Mouse (Mus musculus) layer of hippocampus, adult 2 months (tissue): Measurements from ENCODE around the gene Pdx1. TPM values are rescaled to one million over a fixed set of nuclear protein-coding genes. Genes with fewer than 3 reads are reported as not detected.

Experiments
- DNase-seq, 2 experiments: peaks; one replicate each; pipeline ENCODE4 v3.0.0; 2022; ENCODE audit warnings: low spot score in 2 of 2
- H3K27ac ChIP-seq: fragments of 200-600 bp; 2 replicates; pipeline ENCODE4 v1.8.1; 2022
- H3K4me3 ChIP-seq: fragments of 200-600 bp; 2 replicates; pipeline ENCODE4 v1.8.1; 2022; ENCODE audit warnings: mild to moderate bottlenecking
- CTCF ChIP-seq: fragments of 200-600 bp; conservative IDR thresholded peaks from 2 replicates; pipeline ENCODE4 v1.8.1; 2022; ENCODE audit warnings: antibody characterized with exemption, mild to moderate bottlenecking, moderate library complexity
- total RNA-seq, 2 experiments: library from RNA; stranded (reverse); gene quantifications; 2 replicates each; pipeline ENCODE4 v1.2.3; 2021

Gene Pdx1
- total RNA-seq, 2 experiments from 2014 or later, result not detected

DNA sequence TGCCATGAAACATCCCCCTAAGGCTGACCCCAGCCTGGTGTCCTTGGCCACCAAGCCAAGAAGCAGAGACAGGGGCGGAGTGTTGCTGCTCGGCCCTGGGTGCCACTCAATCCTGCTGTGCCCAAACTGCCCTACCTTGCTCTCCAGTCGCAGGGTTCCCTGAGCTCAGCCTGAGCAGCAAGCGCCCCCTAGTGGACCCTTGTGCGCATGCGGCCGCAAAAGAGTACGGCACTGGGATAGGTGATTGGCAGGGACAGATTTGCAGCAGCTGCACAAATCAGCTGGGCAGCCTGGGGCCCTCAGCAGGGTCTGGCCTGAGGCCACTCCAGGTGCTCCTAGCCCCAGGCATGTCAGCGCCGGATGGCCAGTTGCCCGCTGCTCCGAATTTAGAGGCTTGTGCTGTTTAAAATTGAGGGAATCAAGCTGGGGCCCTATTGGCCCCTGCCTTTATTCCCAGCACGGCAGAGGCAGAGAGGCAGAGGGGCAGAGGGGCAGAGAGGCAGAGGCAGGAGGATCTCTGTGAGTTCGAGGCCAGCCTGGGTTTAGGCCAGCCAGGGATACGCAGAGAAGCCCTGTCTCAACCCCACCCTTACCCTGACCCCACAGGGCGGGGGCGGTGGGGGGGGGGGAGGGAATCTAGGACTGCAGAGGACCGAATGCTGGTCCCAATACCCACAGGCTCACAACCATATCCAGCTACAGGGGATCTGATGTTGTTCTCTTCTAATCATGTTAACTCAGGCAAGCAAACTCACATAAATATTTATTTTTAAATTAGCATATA is 23.6 kb downstream of the Pdx1 start:
- DNase-seq, result peak; percentile 29 to 76
- Histone ChIP-seq H3K4me3 (no peak overlapping the region), H3K27ac (no peak overlapping the region)
- peak; percentile 90 for TF ChIP-seq CTCF

DNA sequence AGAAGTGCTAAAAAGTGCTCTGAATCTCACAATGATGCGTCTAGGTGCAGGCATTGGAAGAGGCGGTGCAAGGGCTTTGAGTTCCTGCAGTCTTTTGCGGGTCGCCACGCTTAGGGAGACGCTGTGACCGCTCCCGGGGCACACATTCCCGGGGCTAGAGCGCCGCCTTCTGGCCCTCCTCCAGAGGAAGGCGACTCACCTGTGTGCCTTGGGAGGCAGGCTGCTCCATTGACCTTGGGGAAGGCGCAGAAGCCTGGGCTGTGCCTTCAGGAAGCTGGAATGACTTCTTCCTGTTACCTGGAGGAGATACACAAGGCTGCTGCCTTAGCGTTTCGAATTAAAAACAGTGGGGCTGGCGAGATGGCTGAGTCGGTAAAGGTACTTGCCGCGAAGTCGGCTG is 24.4 kb downstream of the Pdx1 start:
- Histone ChIP-seq H3K27ac (no peak overlapping the region), H3K4me3 (no peak overlapping the region)
- DNase-seq, result no peak
- TF ChIP-seq CTCF, result peak; percentile 40

DNA sequence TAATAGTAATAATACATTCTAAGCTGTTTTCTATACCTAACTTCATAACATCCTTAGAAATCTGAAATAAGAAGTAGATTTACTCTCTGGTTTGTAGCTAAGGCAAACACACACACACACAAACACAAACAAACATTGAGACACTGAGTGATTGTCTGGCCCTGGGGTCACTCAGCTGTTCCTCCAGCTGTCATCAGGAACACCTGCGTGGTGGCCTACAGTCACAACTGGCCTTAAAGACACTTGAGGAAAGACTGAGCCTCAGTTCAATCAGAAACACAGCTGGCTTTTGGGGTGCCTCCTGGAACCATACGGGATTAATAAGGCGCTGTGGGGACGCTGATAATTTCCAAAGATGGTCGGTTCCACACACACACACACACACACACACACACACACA is 27.5 kb downstream of the Pdx1 start:
- no peak overlapping the region for H3K4me3 ChIP-seq
- DNase-seq, result no peak
- no peak overlapping the region for H3K27ac ChIP-seq
- no peak for TF ChIP-seq CTCF

DNA sequence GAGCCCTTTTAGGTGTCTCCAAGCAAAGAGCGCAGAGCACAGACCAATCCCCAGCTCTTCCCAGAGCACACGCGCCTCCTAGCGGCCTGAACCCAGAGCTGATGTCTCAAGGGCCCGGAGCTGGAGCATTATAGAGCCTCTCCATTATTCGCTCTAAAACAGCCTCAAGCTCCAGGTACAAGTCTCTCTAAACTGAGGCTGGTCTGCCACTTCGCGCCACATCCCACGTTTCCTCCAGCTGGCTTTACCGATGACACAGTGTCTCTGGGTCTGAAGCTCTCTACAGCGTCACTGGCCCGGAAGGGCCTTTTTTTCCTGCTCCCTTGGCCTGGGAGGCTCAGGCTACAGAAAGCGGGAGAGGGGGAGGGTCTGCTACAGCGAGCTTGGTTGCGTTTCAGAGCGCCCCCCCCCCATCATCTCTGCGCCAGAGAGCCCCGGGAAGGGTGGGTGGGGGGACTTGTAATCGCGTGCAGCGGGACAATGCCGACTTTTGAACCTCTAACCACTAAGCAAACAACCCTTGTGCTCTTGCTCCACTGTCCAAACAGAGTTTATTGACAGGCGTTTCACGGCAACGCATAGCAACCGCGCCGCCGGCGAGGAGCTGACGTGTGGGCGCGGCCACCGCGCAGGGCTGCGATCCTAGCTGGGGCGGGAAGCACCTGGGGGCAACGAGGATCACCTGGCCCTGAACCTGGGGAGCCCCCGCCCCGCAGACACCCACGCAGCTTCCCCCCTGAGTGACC is 29.7 kb downstream of the Pdx1 start:
- Histone ChIP-seq H3K27ac (no peak overlapping the region), H3K4me3 (no peak overlapping the region)
- no peak for DNase-seq
- peak; percentile 78 for TF ChIP-seq CTCF

DNA sequence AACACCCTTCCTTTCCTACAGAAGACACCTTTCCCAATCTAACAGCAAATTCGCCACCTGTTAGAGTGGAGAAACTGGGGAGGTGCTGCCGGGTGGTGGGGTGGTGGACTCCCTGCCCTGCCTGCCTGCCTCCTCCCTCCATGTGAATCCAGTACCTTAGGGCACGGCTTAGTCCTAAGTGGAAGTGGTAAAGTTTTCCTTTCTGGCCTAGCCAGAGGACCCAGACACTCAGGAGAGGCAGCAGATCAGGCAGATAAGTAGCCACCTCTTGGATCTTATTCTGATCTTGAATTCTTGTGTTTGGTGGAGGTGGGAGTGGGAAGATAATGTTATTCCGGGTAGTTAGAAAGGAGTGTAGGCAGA is 30.2 kb downstream of the Pdx1 start:
- no peak overlapping the region for H3K27ac ChIP-seq
- DNase-seq, result no peak
- no peak for TF ChIP-seq CTCF
- H3K4me3 ChIP-seq, result no peak overlapping the region

DNA sequence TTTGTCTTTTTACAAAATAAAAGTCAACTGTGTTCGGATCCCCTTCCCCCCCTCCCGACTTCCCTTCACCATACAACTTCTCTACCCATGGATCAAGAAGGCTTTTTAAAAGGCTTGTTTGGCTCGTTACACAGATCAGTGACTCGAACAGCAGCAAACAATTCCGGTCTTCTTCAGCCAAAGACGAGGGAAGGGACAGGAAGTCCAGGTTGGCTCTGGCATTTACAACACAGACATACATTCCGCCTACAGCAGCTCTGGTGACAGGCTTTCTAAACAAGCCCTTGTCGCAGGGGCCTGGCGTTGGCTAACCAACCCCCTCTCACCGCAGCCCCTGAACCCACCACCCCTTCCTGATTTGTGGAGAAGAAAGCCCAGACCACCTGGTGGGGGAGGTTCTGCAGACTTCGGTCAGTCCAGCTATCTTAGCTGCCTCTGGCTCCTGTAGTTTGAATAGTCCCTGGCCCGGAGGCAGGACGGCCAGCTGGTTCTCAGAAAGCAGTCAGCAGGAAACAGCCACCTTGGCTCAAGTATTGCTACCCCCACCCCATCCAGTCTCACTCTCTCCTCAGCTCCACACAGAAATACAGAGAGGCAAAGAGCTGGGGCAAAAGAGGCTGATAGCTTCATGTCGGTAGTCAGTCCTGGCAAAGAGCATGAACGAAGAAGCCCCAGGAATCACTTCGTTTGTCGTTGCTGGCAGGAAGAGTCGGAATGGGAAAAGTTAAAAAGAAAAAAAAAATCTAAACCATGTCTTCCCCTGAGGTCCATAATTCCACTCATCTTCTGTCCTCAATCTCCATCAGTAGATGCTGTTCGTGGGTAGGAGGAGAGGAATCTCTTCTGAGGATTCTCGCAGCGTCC is 31.4 kb downstream of the Pdx1 start:
- no peak overlapping the region for H3K27ac ChIP-seq
- no peak for DNase-seq
- no peak for TF ChIP-seq CTCF
- no peak overlapping the region for H3K4me3 ChIP-seq

DNA sequence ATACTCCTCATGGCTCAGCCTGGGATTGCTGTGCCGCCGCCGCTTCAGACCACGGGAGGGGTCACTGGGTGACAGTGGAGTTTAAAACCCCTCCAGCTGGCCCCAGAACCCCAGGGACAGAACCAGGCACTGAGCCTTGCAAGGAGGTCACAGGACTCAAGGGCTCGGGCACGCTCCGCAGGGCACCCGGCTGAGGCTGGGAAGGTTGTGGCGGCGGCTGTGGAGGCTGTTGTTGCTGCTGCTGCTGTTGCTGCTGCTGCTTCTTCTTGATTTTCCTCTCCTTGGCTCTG is 32.0 kb downstream of the Pdx1 start:
- no peak for TF ChIP-seq CTCF
- DNase-seq, result no peak
- H3K4me3 ChIP-seq, result no peak overlapping the region
- H3K27ac ChIP-seq, result no peak overlapping the region

DNA sequence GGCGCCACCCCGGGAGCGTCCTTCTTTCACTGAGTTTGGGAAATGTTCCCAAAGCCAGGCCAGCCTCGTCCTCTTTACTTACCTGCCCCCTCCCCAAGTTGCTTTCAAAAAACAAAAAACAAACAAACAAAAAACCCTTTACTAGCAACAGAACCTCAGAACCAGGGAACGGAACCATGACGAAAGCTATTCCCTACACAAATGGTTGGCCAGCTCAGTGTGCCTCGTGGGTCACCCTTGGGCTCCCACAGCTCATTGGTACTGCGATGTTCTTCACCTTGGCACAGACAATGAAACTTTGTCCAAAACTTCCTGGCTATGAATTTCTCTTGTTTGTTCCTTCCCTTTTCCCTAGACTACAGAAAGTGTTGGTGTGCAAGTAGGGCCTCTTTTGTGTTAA is 32.4 kb downstream of the Pdx1 start:
- TF ChIP-seq CTCF, result no peak
- DNase-seq, result no peak
- Histone ChIP-seq H3K27ac (no peak overlapping the region), H3K4me3 (no peak overlapping the region)

DNA sequence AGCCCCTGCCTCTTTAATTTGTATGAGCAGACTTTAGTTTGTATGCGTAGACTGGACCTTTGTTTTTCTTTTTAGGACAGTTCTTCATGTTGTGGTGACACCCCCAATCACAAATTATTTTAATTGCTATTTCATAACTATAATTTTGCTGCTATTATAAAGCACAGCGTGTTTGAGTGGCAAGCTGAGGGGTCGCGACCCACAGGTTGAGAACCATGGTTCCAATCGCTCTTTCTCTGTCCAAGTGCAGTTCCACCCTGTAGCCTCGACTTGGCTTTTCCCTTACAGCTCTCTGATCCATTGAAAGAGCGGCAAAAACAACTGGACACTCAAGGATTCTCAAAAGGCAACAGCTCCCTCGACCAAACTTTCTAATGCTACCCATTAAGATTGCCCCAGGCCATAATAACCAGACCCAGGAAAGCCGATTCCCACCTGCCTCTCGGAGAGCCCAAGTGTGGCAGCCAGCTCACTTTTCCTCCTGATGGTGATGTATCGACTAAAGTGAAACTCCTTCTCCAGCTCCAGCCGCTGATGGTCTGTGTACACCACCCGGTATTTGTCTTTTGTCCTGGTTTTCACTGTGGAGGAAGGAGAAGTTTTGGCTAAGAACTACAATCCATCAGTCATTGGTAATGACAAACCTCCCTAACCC is 33.1 kb downstream of the Pdx1 start:
- Histone ChIP-seq H3K4me3 (no peak overlapping the region), H3K27ac (no peak overlapping the region)
- TF ChIP-seq CTCF, result no peak
- DNase-seq, result no peak

DNA sequence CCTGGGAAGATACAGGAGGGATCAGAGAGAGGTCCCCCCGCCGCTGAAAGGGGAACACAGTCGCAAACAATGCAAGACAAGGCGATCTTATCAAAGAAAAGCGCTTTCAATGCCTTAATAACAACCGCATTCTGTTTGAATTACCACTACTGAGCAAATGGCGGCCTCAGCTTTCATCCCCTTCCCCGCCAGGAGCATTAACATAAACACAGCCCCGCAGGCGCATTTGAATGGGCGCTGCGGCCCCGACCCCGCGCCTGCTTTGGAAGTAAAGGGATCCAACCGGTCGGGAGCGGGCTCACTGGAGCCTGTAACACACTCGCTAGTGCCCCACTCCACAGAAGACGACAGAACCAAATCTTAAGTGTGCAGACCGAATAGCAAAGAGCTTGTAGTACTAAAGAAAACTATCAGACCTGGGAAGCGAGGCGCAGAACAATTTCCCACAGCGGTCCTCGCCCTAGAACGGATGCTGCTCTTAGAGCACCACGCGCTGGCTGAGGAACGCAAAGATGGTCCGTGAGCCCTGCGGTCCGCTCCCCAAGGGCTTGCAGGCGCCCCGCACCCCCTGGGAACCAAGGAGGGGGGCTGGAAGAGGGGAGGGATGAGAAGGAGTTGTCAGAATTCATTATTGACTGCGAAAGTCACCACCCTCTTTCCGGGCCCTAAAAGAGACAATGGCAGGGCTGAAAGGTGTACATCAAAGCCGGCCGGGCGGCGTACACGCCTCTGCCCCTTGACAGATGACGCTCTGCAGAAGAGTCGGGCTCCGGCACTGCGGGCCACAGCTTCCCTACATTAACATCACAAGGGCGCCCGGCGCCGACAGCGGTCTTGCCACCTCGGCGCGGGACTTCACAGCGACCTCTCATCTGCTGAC is 34.8 kb downstream of the Pdx1 start:
- TF ChIP-seq CTCF, result no peak
- no peak overlapping the region for H3K27ac ChIP-seq
- no peak overlapping the region for H3K4me3 ChIP-seq
- no peak for DNase-seq

DNA sequence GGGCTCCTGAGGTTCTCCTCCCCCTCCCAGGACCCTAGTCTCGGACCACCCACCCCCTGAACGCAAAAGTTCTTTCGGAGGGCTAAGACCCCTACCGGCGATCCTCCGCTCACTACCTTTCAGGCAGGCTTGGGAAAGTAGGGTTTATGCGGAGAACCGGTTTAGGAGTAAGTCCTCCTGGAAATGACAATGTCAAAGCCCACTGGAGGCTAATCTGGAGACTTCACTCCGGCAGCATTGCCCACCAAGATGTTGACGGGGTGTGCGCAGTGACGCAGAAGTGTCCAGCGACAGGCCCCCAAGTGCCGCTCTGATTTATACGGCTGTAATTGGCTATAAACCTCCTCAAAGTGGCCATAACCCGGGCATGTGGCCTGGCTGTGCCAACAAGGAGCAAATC is 35.4 kb downstream of the Pdx1 start:
- no peak for TF ChIP-seq CTCF
- Histone ChIP-seq H3K4me3 (no peak overlapping the region), H3K27ac (no peak overlapping the region)
- no peak for DNase-seq
